Mouse (Mus musculus) hindbrain, embryonic 11.5 days (tissue): ENCODE measurements around the gene Gm17304. TPM values are rescaled to one million over a fixed set of nuclear protein-coding genes. Genes with fewer than 3 reads are reported as not detected.

ENCODE experiments used
- ATAC-seq: fragments of 200-750 bp; cut with Nextera tagmentation; 2 replicates; pipeline ENCODE4 v1.8.0; 2017; ENCODE audit warnings: mild to moderate bottlenecking, moderate TSS enrichment, moderate library complexity; ENCODE audit not compliant: low FRiP score
- DNase-seq: peaks from one replicate; pipeline ENCODE4 v3.0.0-alpha.2; 2015; ENCODE audit warnings: low spot score
- H3K27ac ChIP-seq: fragments of 300-500 bp; sonication (generic); 2 replicates; pipeline ENCODE4 v1.5.1; 2014; ENCODE audit warnings: mild to moderate bottlenecking, low read depth, low read length
- H3K27me3 ChIP-seq: fragments of 300-500 bp; sonication (generic); 2 replicates; pipeline ENCODE4 v1.6.1; 2014; ENCODE audit warnings: mild to moderate bottlenecking, low read length, moderate library complexity, mixed read lengths; ENCODE audit not compliant: control insufficient read depth, insufficient read depth
- H3K36me3 ChIP-seq: fragments of 300-500 bp; sonication (generic); 2 replicates; pipeline ENCODE4 v1.6.1; 2014; ENCODE audit warnings: mild to moderate bottlenecking, low read length, moderate library complexity, mixed read lengths; ENCODE audit not compliant: control insufficient read depth, insufficient read depth
- H3K4me1 ChIP-seq: fragments of 300-500 bp; sonication (generic); replicated peaks from 2 replicates; pipeline ENCODE4 v1.6.1; 2014; ENCODE audit warnings: low read length, mixed read lengths; ENCODE audit not compliant: control insufficient read depth, insufficient read depth
- H3K4me2 ChIP-seq: fragments of 300-500 bp; sonication (generic); replicated peaks from 2 replicates; pipeline ENCODE4 v1.6.1; 2014; ENCODE audit warnings: mild to moderate bottlenecking, low read depth, low read length
- H3K4me3 ChIP-seq: fragments of 300-500 bp; sonication (generic); 2 replicates; pipeline ENCODE4 v1.5.1; 2014; ENCODE audit warnings: low read depth, low read length
- H3K9ac ChIP-seq: fragments of 300-500 bp; sonication (generic); 2 replicates; pipeline ENCODE4 v1.6.1; 2014; ENCODE audit warnings: low read depth, low read length
- H3K9me3 ChIP-seq: fragments of 300-500 bp; sonication (generic); 2 replicates; pipeline ENCODE4 v1.6.1; 2016; ENCODE audit warnings: low read length; ENCODE audit not compliant: control insufficient read depth
- WGBS: fragments of 180-500 bp; shearing (Covaris S2); extraction: QIAGEN DNeasy Blood & Tissue Kit; methylation state at CpG from one replicate; pipeline ENCODE4 v1.1.7; 2014; 5-methylcytosine and 5-hydroxymethylcytosine counted together
- polyA plus RNA-seq: library from polyadenylated mRNA; unstranded; fragments of >200 nt; fragmentation: Nextera tagmentation; extraction: Ambion mirVana; gene quantifications from 2 replicates; pipeline ENCODE4 v1.2.1, GENCODE M21; 2014

Gm17304 gene
- polyA plus RNA-seq, 1 experiment from 2014 or later, result not detected

- H3K9ac ChIP-seq, result no peak overlapping the region
- H3K27ac ChIP-seq, result no peak overlapping the region
- WGBS, result 91% methylated on average over 2 of the region's 2 CpGs
- H3K27me3 ChIP-seq, result no peaks in the 10 kb centered on the region
- no peak for ATAC-seq
- H3K36me3 ChIP-seq, result peaks cover 6% of the 10 kb centered on the region; the same call in 1 of the 2 replicates
- H3K4me2 ChIP-seq, result no peak overlapping the region
- no peaks in the 10 kb centered on the region for H3K4me1 ChIP-seq
- no peak for DNase-seq
- no peaks in the 10 kb centered on the region for H3K9me3 ChIP-seq
- H3K4me3 ChIP-seq, result no peak overlapping the region
These were observed 30.7 kb downstream of the Gm17304 start for GRCm38 (mm10) chr5:106639627-106640026.

GRCm38 (mm10) chr5:106640235-106640809, 31.4 kb downstream of the Gm17304 start:
- H3K4me1 ChIP-seq, result no peaks in the 10 kb centered on the region
- 69% methylated on average over 5 of the region's 5 CpGs for WGBS

GRCm38 (mm10) chr5:106641876-106642275, 33.0 kb downstream of the Gm17304 start:
- Histone ChIP-seq H3K4me3 (no peak overlapping the region), H3K9ac (no peak overlapping the region), H3K4me2 (no peak overlapping the region), H3K9me3 (no peaks in the 10 kb centered on the region), H3K27me3 (no peaks in the 10 kb centered on the region), H3K27ac (no peak overlapping the region), H3K36me3 (peaks cover 2% of the 10 kb centered on the region; the same call in 1 of the 2 replicates), H3K4me1 (no peaks in the 10 kb centered on the region)
- ATAC-seq, result no peak
- WGBS, result 79% methylated on average over 3 of the region's 3 CpGs
- no peak for DNase-seq

More at GRCm38 (mm10) chr5:106640235-106640809, 31.4 kb downstream of the Gm17304 start:
- no peak overlapping the region for H3K4me2 ChIP-seq
- no peak overlapping the region for H3K9ac ChIP-seq
- H3K36me3 ChIP-seq, result peaks cover 2% of the 10 kb centered on the region; the same call in 1 of the 2 replicates
- no peaks in the 10 kb centered on the region for H3K9me3 ChIP-seq
- H3K27ac ChIP-seq, result no peak overlapping the region
- no peak overlapping the region for H3K4me3 ChIP-seq
- no peak for ATAC-seq
- H3K27me3 ChIP-seq, result no peaks in the 10 kb centered on the region
- no peak for DNase-seq

GRCm38 (mm10) chr5:106643434-106643833, 34.5 kb downstream of the Gm17304 start:
- Histone ChIP-seq H3K4me1 (no peaks in the 10 kb centered on the region), H3K36me3 (no peaks in the 10 kb centered on the region), H3K9me3 (no peaks in the 10 kb centered on the region), H3K27me3 (no peaks in the 10 kb centered on the region), H3K4me3 (no peak overlapping the region), H3K27ac (no peak overlapping the region), H3K4me2 (no peak overlapping the region), H3K9ac (no peak overlapping the region)
- DNase-seq (no peak), ATAC-seq (no peak)
- WGBS, result 94% methylated on average over 4 of the region's 4 CpGs

GRCm38 (mm10) chr5:106649441-106649840, 40.5 kb downstream of the Gm17304 start:
- ATAC-seq, result no peak
- no peak overlapping the region for H3K27ac ChIP-seq
- DNase-seq, result no peak

GRCm38 (mm10) chr5:106649995-106650394, 41.1 kb downstream of the Gm17304 start:
- ATAC-seq (no peak), DNase-seq (no peak)
- no peaks in the 10 kb centered on the region for H3K9me3 ChIP-seq
- H3K27me3 ChIP-seq, result no peaks in the 10 kb centered on the region
- H3K4me2 ChIP-seq, result no peak overlapping the region
- H3K36me3 ChIP-seq, result no peaks in the 10 kb centered on the region
- no peaks in the 10 kb centered on the region for H3K4me1 ChIP-seq
- no peak overlapping the region for H3K27ac ChIP-seq
- H3K4me3 ChIP-seq, result no peak overlapping the region
- H3K9ac ChIP-seq, result no peak overlapping the region

More at GRCm38 (mm10) chr5:106649441-106649840, 40.5 kb downstream of the Gm17304 start:
- Histone ChIP-seq H3K9me3 (no peaks in the 10 kb centered on the region), H3K4me2 (no peak overlapping the region), H3K36me3 (no peaks in the 10 kb centered on the region), H3K9ac (no peak overlapping the region), H3K4me1 (no peaks in the 10 kb centered on the region), H3K27me3 (no peaks in the 10 kb centered on the region), H3K4me3 (no peak overlapping the region)

GRCm38 (mm10) chr5:106652220-106652753, 43.4 kb downstream of the Gm17304 start:
- H3K4me2 ChIP-seq, result no peak overlapping the region

GRCm38 (mm10) chr5:106652790-106653328, 44.0 kb downstream of the Gm17304 start:
- Histone ChIP-seq H3K4me1 (no peaks in the 10 kb centered on the region), H3K27me3 (no peaks in the 10 kb centered on the region), H3K4me3 (no peak overlapping the region), H3K36me3 (no peaks in the 10 kb centered on the region), H3K4me2 (no peak overlapping the region), H3K27ac (no peak overlapping the region), H3K9me3 (no peaks in the 10 kb centered on the region), H3K9ac (no peak overlapping the region)
- 88% methylated on average over 3 of the region's 3 CpGs for WGBS
- ATAC-seq, result no peak
- DNase-seq, result no peak

More at GRCm38 (mm10) chr5:106652220-106652753, 43.4 kb downstream of the Gm17304 start:
- no peaks in the 10 kb centered on the region for H3K4me1 ChIP-seq
- H3K27me3 ChIP-seq, result no peaks in the 10 kb centered on the region
- H3K36me3 ChIP-seq, result no peaks in the 10 kb centered on the region
- H3K27ac ChIP-seq, result no peak overlapping the region
- H3K9ac ChIP-seq, result no peak overlapping the region
- no peaks in the 10 kb centered on the region for H3K9me3 ChIP-seq
- ATAC-seq, result no peak
- 93% methylated on average over 4 of the region's 4 CpGs for WGBS
- no peak for DNase-seq
- no peak overlapping the region for H3K4me3 ChIP-seq
